Mouse (Mus musculus): ENCODE measurements around the gene Pcolce2.

DNA sequence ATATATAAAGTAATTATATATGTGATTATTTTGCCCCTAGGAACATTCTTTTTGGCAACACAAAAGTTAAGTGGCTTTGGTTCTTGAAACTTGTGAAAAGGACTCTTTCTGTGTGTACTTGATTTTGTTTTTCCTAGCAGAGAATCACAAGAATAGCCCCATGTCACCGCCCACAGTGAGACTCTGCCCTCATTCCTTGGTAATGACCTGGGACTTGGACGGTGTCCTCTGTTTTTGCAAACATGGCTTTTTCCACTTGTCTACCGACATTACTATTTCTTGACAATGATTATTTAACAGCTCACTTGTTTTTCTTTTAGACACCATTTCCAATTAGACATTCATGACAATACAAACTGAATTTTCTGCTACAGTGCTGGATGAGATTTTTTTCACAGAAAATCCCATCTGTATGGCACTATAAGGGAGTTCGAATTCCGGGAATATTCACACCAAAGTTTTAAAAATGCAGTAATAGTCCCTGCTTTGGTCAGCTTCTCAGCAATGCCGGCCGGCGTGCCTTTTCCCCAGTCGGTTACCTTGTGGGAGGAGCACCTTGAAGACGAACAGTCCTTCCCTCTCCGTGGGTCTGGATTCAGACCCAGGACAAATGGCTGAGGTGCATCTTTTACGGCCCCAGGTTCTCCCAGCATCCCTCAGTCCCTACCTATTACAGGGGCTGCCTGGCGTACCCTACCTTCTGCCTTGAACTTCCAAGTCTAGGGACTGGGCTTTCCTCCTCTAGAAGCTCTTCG lies 22.4 kb upstream of the Pcolce2 start:
- TF ChIP-seq ZC3H11A (IDR thresholded peaks at IDR 0.05; ENCODE audit: borderline replicate concordance, low read depth, low read length) (no peak), CHD2 (IDR thresholded peaks at IDR 0.05; ENCODE audit: low read depth, low read length) (no peak), HCFC1 (IDR thresholded peaks at IDR 0.05; ENCODE audit: borderline replicate concordance, insufficient read depth, low read length) (no peak), ZNF384 (IDR thresholded peaks at IDR 0.05; ENCODE audit: low read depth, low read length) (no peak)

Measured in ES-E14 (cell line).